16 mouse cellular contexts compared by ENCODE assay signal in the genomic region with DNA sequence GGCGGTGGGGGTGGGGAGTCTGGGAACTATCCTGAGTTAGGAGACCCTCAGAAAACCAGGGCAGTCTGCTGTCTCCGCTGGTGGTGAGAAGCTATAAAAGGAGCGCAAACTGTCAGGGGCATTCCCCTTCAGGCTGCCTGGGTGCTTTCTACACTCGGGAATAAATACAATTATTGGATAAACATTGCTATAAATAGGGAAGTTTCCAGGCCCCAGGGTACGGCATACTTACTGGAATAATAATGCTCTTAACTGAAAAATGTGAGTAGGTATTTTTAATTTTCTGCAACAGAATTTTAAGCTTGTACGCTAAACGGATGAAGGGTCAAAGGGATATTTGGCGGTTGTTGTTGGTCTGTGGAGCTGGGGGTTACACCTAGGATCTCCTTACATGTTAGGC. TPM values are rescaled to one million over a fixed set of nuclear protein-coding genes. Genes with fewer than 3 reads are reported as not detected.
A peak's percentile ranks its signal among the peaks of the same experiment; 100 is the strongest.
DNase-seq lines count a peak whose midpoint lies in the region; ATAC-seq and TF ChIP-seq lines count a peak whose summit lies in the region.
"Had no signal": no experiment of that assay in that cellular context is flagged by ENCODE, and none has a peak within 500 bp of the region (broad histone marks: within the 10 kb centered on the region; RNA-seq: fewer than 3 reads in every experiment).

No protein-coding gene starts in this region.

- no peak for ATAC-seq in heart, embryonic 16.5 days (replicated peaks; ENCODE audit: extremely low read depth, insufficient read depth, low FRiP score)
- no peak; the same call in 1 of the 2 replicates for ATAC-seq in lung, embryonic 16.5 days (ENCODE audit: low read depth)
- ATAC-seq in intestine, embryonic 16.5 days = no peak
- ATAC-seq in stomach, embryonic 15.5 days (ENCODE audit: insufficient read depth, low FRiP score, low read depth) = no peak
- no peak for ATAC-seq in megakaryocyte progenitor cell, adult 5-6 weeks (replicated peaks; ENCODE audit: poor library complexity)
- ATAC-seq: forebrain, postnatal 0 days; Patski had no signal

- H3K36me3 ChIP-seq in heart, embryonic 16.5 days (ENCODE audit: control insufficient read depth, insufficient read depth) = no peaks in the 10 kb centered on the region
- no peaks in the 10 kb centered on the region for H3K36me3 ChIP-seq in lung, embryonic 16.5 days (ENCODE audit: control insufficient read depth, insufficient read depth, low read length)
- no peaks in the 10 kb centered on the region for H3K36me3 ChIP-seq in intestine, embryonic 16.5 days (ENCODE audit: control insufficient read depth, insufficient read depth, low read length)
- H3K36me3 ChIP-seq in stomach, embryonic 15.5 days = no peaks in the 10 kb centered on the region
- H3K36me3 ChIP-seq: kidney, embryonic 15.5 days had no signal

- 47% methylated on average over 8 of the region's 8 CpGs for WGBS in heart, embryonic 16.5 days
- 54% methylated on average over 8 of the region's 8 CpGs for WGBS in lung, embryonic 16.5 days
- 58% methylated on average over 8 of the region's 8 CpGs for WGBS in lung, adult 2 months
- WGBS in intestine, embryonic 16.5 days = 55% methylated on average over 8 of the region's 8 CpGs
- 53% methylated on average over 8 of the region's 8 CpGs for WGBS in stomach, embryonic 15.5 days

- no peak for TF ChIP-seq CTCF in lung, adult 2 months (IDR thresholded peaks at IDR 0.05; ENCODE audit: insufficient read depth, low read length)

- no peak for TF ChIP-seq POLR2A in lung, adult 2 months (IDR thresholded peaks at IDR 0.05; ENCODE audit: borderline replicate concordance, extremely low read depth, low read depth, low read length)

- peak overlapping the region; percentile 46 for H3K4me2 ChIP-seq in heart, embryonic 16.5 days (ENCODE audit: low read depth, low read length)
- peak overlapping the region; percentile 28; the same call in 1 of the 2 replicates for H3K4me2 ChIP-seq in lung, embryonic 16.5 days (ENCODE audit: low read depth, low read length)
- peak overlapping the region; percentile 30; the same call in 1 of the 2 replicates for H3K4me2 ChIP-seq in intestine, embryonic 16.5 days (ENCODE audit: low read depth, low read length)
- H3K4me2 ChIP-seq in stomach, embryonic 15.5 days = peak overlapping the region; percentile 34
- H3K4me2 ChIP-seq: kidney, embryonic 15.5 days had no signal

- peak overlapping the region; percentile 50 for H3K9ac ChIP-seq in heart, embryonic 16.5 days (ENCODE audit: low read length)
- 0 out of 2 replicates have a peak overlapping the region, but pooled peaks have one; percentile 29 for H3K9ac ChIP-seq in lung, embryonic 16.5 days (ENCODE audit: low read length)
- peak overlapping the region; percentile 37; the same call in 1 of the 2 replicates for H3K9ac ChIP-seq in intestine, embryonic 16.5 days (ENCODE audit: low read depth, low read length)
- no peak overlapping the region for H3K9ac ChIP-seq in stomach, embryonic 15.5 days
- H3K9ac ChIP-seq: kidney, embryonic 15.5 days had no signal

- H3K9me3 ChIP-seq in heart, embryonic 16.5 days (replicated peaks; ENCODE audit: control insufficient read depth, low read length) = 0 out of 2 replicates have a peak, but pooled peaks cover 2% of the 10 kb centered on the region
- H3K9me3 ChIP-seq in lung, embryonic 16.5 days (ENCODE audit: control insufficient read depth, low read length) = no peaks in the 10 kb centered on the region
- peaks cover 3% of the 10 kb centered on the region; the same call in 1 of the 2 replicates for H3K9me3 ChIP-seq in intestine, embryonic 16.5 days (ENCODE audit: control insufficient read depth, low read length)
- H3K9me3 ChIP-seq in stomach, embryonic 15.5 days = no peaks in the 10 kb centered on the region
- H3K9me3 ChIP-seq: kidney, embryonic 15.5 days had no signal

- peak overlapping the region; percentile 22 for H3K4me3 ChIP-seq in heart, embryonic 16.5 days (ENCODE audit: low read length)
- H3K4me3 ChIP-seq in lung, embryonic 16.5 days (ENCODE audit: low read length) = no peak overlapping the region
- no peak overlapping the region for H3K4me3 ChIP-seq in lung, adult 2 months (replicated peaks; ENCODE audit: extremely low read depth, low read depth, low read length)
- H3K4me3 ChIP-seq in intestine, embryonic 16.5 days (ENCODE audit: low read length) = no peak overlapping the region; the same call in 1 of the 2 replicates
- H3K4me3 ChIP-seq in stomach, embryonic 15.5 days (replicated peaks) = no peak overlapping the region
- H3K4me3 ChIP-seq: kidney, embryonic 15.5 days had no signal

- H3K4me1 ChIP-seq in heart, embryonic 16.5 days (ENCODE audit: control insufficient read depth, insufficient read depth, low read length) = 0 out of 2 replicates have a peak, but pooled peaks cover 2% of the 10 kb centered on the region
- H3K4me1 ChIP-seq in lung, embryonic 16.5 days (replicated peaks; ENCODE audit: control insufficient read depth, insufficient read depth, low read length) = no peaks in the 10 kb centered on the region
- H3K4me1 ChIP-seq in lung, adult 2 months (ENCODE audit: control insufficient read depth, insufficient read depth, low read length) = no peaks in the 10 kb centered on the region
- peaks cover 5% of the 10 kb centered on the region for H3K4me1 ChIP-seq in intestine, embryonic 16.5 days (ENCODE audit: control insufficient read depth, insufficient read depth, low read length)
- H3K4me1 ChIP-seq in stomach, embryonic 15.5 days = 0 out of 2 replicates have a peak, but pooled peaks cover 9% of the 10 kb centered on the region

- H3K27me3 ChIP-seq in heart, embryonic 16.5 days (ENCODE audit: control insufficient read depth, insufficient read depth, low read length) = no peaks in the 10 kb centered on the region; the same call in 1 of the 2 replicates
- H3K27me3 ChIP-seq in lung, embryonic 16.5 days (ENCODE audit: control insufficient read depth, insufficient read depth, low read depth, low read length) = no peaks in the 10 kb centered on the region
- no peaks in the 10 kb centered on the region for H3K27me3 ChIP-seq in intestine, embryonic 16.5 days (replicated peaks; ENCODE audit: control insufficient read depth, insufficient read depth, low read length)
- no peaks in the 10 kb centered on the region for H3K27me3 ChIP-seq in stomach, embryonic 15.5 days (replicated peaks)
- H3K27me3 ChIP-seq: CH12.LX; kidney, embryonic 15.5 days; Patski had no signal

- no peak overlapping the region for H3K27ac ChIP-seq in heart, embryonic 16.5 days (ENCODE audit: low read length)
- H3K27ac ChIP-seq in lung, embryonic 16.5 days (ENCODE audit: low read length) = peak overlapping the region; percentile 12; the same call in 1 of the 2 replicates
- no peak overlapping the region for H3K27ac ChIP-seq in intestine, embryonic 16.5 days (ENCODE audit: low read length)
- H3K27ac ChIP-seq in stomach, embryonic 15.5 days = no peak overlapping the region

- intact Hi-C loops in heart, postnatal 14 days (cut with DNase I) = no loop called here

- no peak for DNase-seq in heart, postnatal 14 days
- no peak for DNase-seq in lung, adult 2 months
- DNase-seq in spleen, postnatal 10 days (ENCODE audit: low spot score in 2 of 2) = no peak
- DNase-seq: cerebellum, adult 18-20 months; forebrain, postnatal 0 days; gastrocnemius, postnatal 14 days; layer of hippocampus, adult 9-11 months; thymus, postnatal 4 days had no signal

RNA-seq across cellular contexts. Expression of gene Tuba1c, which starts 10.3 kb away (rescaled TPM):
- 130 and 149 TPM in 2 replicates for polyA plus RNA-seq in heart, embryonic 16.5 days (2015; fragmentation: Nextera tagmentation; extraction: Ambion mirVana)
- total RNA-seq in heart, postnatal 14 days (2021) = 10 to 100 TPM; 42.2 to 57.4 TPM
- 226 and 230 TPM in 2 replicates for polyA plus RNA-seq in lung, embryonic 16.5 days (2015; fragmentation: Nextera tagmentation; extraction: Ambion mirVana)
- 72.7 and 91.7 TPM in 2 replicates for polyA plus RNA-seq in lung, adult 2 months (2012; rRNA removed)
- 295 and 311 TPM in 2 replicates for polyA plus RNA-seq in intestine, embryonic 16.5 days (2015; fragmentation: Nextera tagmentation; extraction: Ambion mirVana)
- polyA plus RNA-seq in stomach, embryonic 15.5 days (2015; fragmentation: Nextera tagmentation; extraction: Ambion mirVana) = 196 and 204 TPM in 2 replicates
- total RNA-seq in megakaryocyte progenitor cell, adult 5-6 weeks (2015) = 187 and 190 TPM in 2 replicates
- total RNA-seq in megakaryocyte progenitor cell, adult 5-6 weeks (2017) = 79.3 and 105 TPM in 2 replicates

RNA-seq across cellular contexts. Expression of gene Prph, which starts 35.5 kb away (rescaled TPM):
- polyA plus RNA-seq in heart, embryonic 16.5 days (2015; fragmentation: Nextera tagmentation; extraction: Ambion mirVana) = 1.4 and 2.4 TPM in 2 replicates
- under 1 TPM; 0.44 to 0.86 TPM for total RNA-seq in heart, postnatal 14 days (2021)
- 3.9 and 4.5 TPM in 2 replicates for polyA plus RNA-seq in lung, embryonic 16.5 days (2015; fragmentation: Nextera tagmentation; extraction: Ambion mirVana)
- 0.71 and 1.0 TPM in 2 replicates for polyA plus RNA-seq in lung, adult 2 months (2012; rRNA removed)
- polyA plus RNA-seq in intestine, embryonic 16.5 days (2015; fragmentation: Nextera tagmentation; extraction: Ambion mirVana) = 35.0 and 38.4 TPM in 2 replicates
- 33.5 and 38.7 TPM in 2 replicates for polyA plus RNA-seq in stomach, embryonic 15.5 days (2015; fragmentation: Nextera tagmentation; extraction: Ambion mirVana)
- 0.07 TPM in 1 of 2 replicates, not detected in the other for total RNA-seq in megakaryocyte progenitor cell, adult 5-6 weeks (2015)
- not detected in 2 replicates for total RNA-seq in megakaryocyte progenitor cell, adult 5-6 weeks (2017)

RNA-seq across cellular contexts. Expression of gene Troap, which starts 54.9 kb away (rescaled TPM):
- polyA plus RNA-seq in heart, embryonic 16.5 days (2015; fragmentation: Nextera tagmentation; extraction: Ambion mirVana) = 27.8 and 29.4 TPM in 2 replicates
- 1 to 10 TPM; 2.1 to 2.2 TPM for total RNA-seq in heart, postnatal 14 days (2021)
- 39.5 and 41.1 TPM in 2 replicates for polyA plus RNA-seq in lung, embryonic 16.5 days (2015; fragmentation: Nextera tagmentation; extraction: Ambion mirVana)
- polyA plus RNA-seq in lung, adult 2 months (2012; rRNA removed) = 0.84 and 1.3 TPM in 2 replicates
- polyA plus RNA-seq in intestine, embryonic 16.5 days (2015; fragmentation: Nextera tagmentation; extraction: Ambion mirVana) = 20.2 and 25.4 TPM in 2 replicates
- 24.6 and 29.2 TPM in 2 replicates for polyA plus RNA-seq in stomach, embryonic 15.5 days (2015; fragmentation: Nextera tagmentation; extraction: Ambion mirVana)
- total RNA-seq in megakaryocyte progenitor cell, adult 5-6 weeks (2015) = 28.0 and 30.5 TPM in 2 replicates
- total RNA-seq in megakaryocyte progenitor cell, adult 5-6 weeks (2017) = 19.8 and 25.7 TPM in 2 replicates
